In genomic region chr5:27789586-27789985, GRCm38 (mm10) we compare ENCODE assay signal across 8 mouse cellular contexts. TPM values are rescaled to one million over a fixed set of nuclear protein-coding genes. Genes with fewer than 3 reads are reported as not detected.
A peak's percentile ranks its signal among the peaks of the same experiment; 100 is the strongest.
DNase-seq lines count a peak whose midpoint lies in the region; ATAC-seq and TF ChIP-seq lines count a peak whose summit lies in the region.

No protein-coding gene starts in this region.

- no peak for DNase-seq in gastrocnemius, adult 2 months
- no peak for DNase-seq in gastrocnemius, postnatal 10 days
- DNase-seq in urinary bladder, postnatal 10 days (ENCODE audit: low spot score) = no peak
- no peak for DNase-seq in left cerebral cortex, adult 18-20 months (ENCODE audit: low spot score in 2 of 2)
- DNase-seq in kidney, postnatal 36 days = no peak

- WGBS in heart, embryonic 16.5 days = 45% methylated on average over 10 of the region's 10 CpGs
- WGBS in liver, embryonic 16.5 days (ENCODE audit: insufficient replicate concordance) = 72% methylated on average over 10 of the region's 10 CpGs

- H3K4me1 ChIP-seq in E14TG2a.4 (replicated peaks; ENCODE audit: low read depth, low read length) = peaks cover 36% of the 10 kb centered on the region
- peaks cover 12% of the 10 kb centered on the region for H3K4me1 ChIP-seq in heart, embryonic 16.5 days (ENCODE audit: control insufficient read depth, insufficient read depth, low read length)
- H3K4me1 ChIP-seq in liver, embryonic 16.5 days (ENCODE audit: control insufficient read depth, low read depth, low read length) = peaks cover 21% of the 10 kb centered on the region

- peak overlapping the region; percentile 87 for H3K9ac ChIP-seq in heart, embryonic 16.5 days (ENCODE audit: low read length)
- peak overlapping the region; percentile 98 for H3K9ac ChIP-seq in liver, embryonic 16.5 days (ENCODE audit: low read depth, low read length)

- no peak for TF ChIP-seq CTCF in gastrocnemius, adult 2 months (IDR thresholded peaks at IDR 0.05)
- no peak for TF ChIP-seq CTCF in E14TG2a.4 (conservative IDR thresholded peaks at IDR 0.05; ENCODE audit: low read length)

- peak overlapping the region; percentile 100 for H3K27ac ChIP-seq in gastrocnemius, adult 2 months
- H3K27ac ChIP-seq in heart, embryonic 16.5 days (ENCODE audit: low read length) = no peak overlapping the region
- H3K27ac ChIP-seq in liver, embryonic 16.5 days (ENCODE audit: low read length) = no peak overlapping the region

- ATAC-seq in heart, embryonic 16.5 days (replicated peaks; ENCODE audit: extremely low read depth, insufficient read depth, low FRiP score) = no peak
- no peak for ATAC-seq in liver, embryonic 16.5 days (ENCODE audit: low read depth)

- intact Hi-C loops in gastrocnemius, adult 2 months (cut with DNase I) = no loop called here

- H3K36me3 ChIP-seq in E14TG2a.4 (ENCODE audit: insufficient read depth, low read length) = peaks cover 54% of the 10 kb centered on the region
- peaks cover 29% of the 10 kb centered on the region for H3K36me3 ChIP-seq in heart, embryonic 16.5 days (ENCODE audit: control insufficient read depth, insufficient read depth)
- peaks cover 40% of the 10 kb centered on the region for H3K36me3 ChIP-seq in liver, embryonic 16.5 days (ENCODE audit: control insufficient read depth, insufficient read depth)

- H3K9me3 ChIP-seq in E14TG2a.4 (ENCODE audit: low read length) = no peaks in the 10 kb centered on the region
- H3K9me3 ChIP-seq in heart, embryonic 16.5 days (replicated peaks; ENCODE audit: control insufficient read depth, low read length) = no peaks in the 10 kb centered on the region
- H3K9me3 ChIP-seq in liver, embryonic 16.5 days (replicated peaks; ENCODE audit: control insufficient read depth, low read length) = no peaks in the 10 kb centered on the region

- peak overlapping the region; percentile 76 for H3K4me2 ChIP-seq in heart, embryonic 16.5 days (ENCODE audit: low read depth, low read length)
- peak overlapping the region; percentile 91 for H3K4me2 ChIP-seq in liver, embryonic 16.5 days (ENCODE audit: low read depth, low read length)

- H3K27me3 ChIP-seq in E14TG2a.4 (ENCODE audit: insufficient read depth, low read length) = no peaks in the 10 kb centered on the region
- H3K27me3 ChIP-seq in heart, embryonic 16.5 days (ENCODE audit: control insufficient read depth, insufficient read depth, low read length) = no peaks in the 10 kb centered on the region
- no peaks in the 10 kb centered on the region for H3K27me3 ChIP-seq in liver, embryonic 16.5 days (ENCODE audit: control insufficient read depth, insufficient read depth, low read depth, low read length)

- peak overlapping the region; percentile 78 for H3K4me3 ChIP-seq in gastrocnemius, adult 2 months
- peak overlapping the region; percentile 91 for H3K4me3 ChIP-seq in E14TG2a.4 (replicated peaks; ENCODE audit: low read length)
- H3K4me3 ChIP-seq in heart, embryonic 16.5 days (ENCODE audit: low read length) = peak overlapping the region; percentile 85
- H3K4me3 ChIP-seq in liver, embryonic 16.5 days (ENCODE audit: low read depth, low read length) = peak overlapping the region; percentile 94

RNA-seq across cellular contexts. Expression of gene Paxip1, which starts 1.9 kb away (rescaled TPM):
- total RNA-seq in gastrocnemius, adult 2 months (2021) = 10 to 100 TPM; 11.5 to 12.7 TPM
- 10 to 100 TPM; 12.5 to 21.0 TPM for total RNA-seq in gastrocnemius, postnatal 10 days (2021)
- 19.2 and 19.4 TPM in 2 replicates for polyA plus RNA-seq in heart, embryonic 16.5 days (2015; fragmentation: Nextera tagmentation; extraction: Ambion mirVana)
- 14.5 and 17.2 TPM in 2 replicates for polyA plus RNA-seq in liver, embryonic 16.5 days (2015; fragmentation: Nextera tagmentation; extraction: Ambion mirVana)
- 10 to 100 TPM; 38.5 to 39.8 TPM for total RNA-seq in left cerebral cortex, adult 18-20 months (2021)

RNA-seq across cellular contexts. Expression of gene Htr5a, which starts 52.4 kb away (rescaled TPM):
- total RNA-seq in gastrocnemius, adult 2 months (2021) = not detected
- under 1 TPM in 1 of 2 experiments, not detected in 1; 0.05 TPM for total RNA-seq in gastrocnemius, postnatal 10 days (2021)
- polyA plus RNA-seq in heart, embryonic 16.5 days (2015; fragmentation: Nextera tagmentation; extraction: Ambion mirVana) = not detected in 2 replicates
- polyA plus RNA-seq in liver, embryonic 16.5 days (2015; fragmentation: Nextera tagmentation; extraction: Ambion mirVana) = not detected in 2 replicates
- total RNA-seq in left cerebral cortex, adult 18-20 months (2021) = 10 to 100 TPM; 13.4 to 15.4 TPM

Comparison
In these comparisons a context has a peak if more than half of its experiments do, and no peak if none do; other contexts are left out.
1. RNA of gene Htr5a, which starts 52.4 kb away (total RNA-seq): 13.4 to 15.4 TPM in left cerebral cortex, adult 18-20 months; 0.05 TPM in gastrocnemius, postnatal 10 days and not detected in gastrocnemius, adult 2 months; every median in the first group is over 10 times any median in the second.
2. Peak in every context shown above with its lines, with median percentiles within 50 percentile points of each other: H3K4me3 ChIP-seq.